Mouse (Mus musculus): ENCODE measurements around the gene Pip5kl1. TPM values are rescaled to one million over a fixed set of nuclear protein-coding genes. Genes with fewer than 3 reads are reported as not detected.

The Pip5kl1 gene
- not detected in 2 replicates for polyA plus RNA-seq (2012; rRNA removed; ENCODE audit: low replicate concordance)

DNA sequence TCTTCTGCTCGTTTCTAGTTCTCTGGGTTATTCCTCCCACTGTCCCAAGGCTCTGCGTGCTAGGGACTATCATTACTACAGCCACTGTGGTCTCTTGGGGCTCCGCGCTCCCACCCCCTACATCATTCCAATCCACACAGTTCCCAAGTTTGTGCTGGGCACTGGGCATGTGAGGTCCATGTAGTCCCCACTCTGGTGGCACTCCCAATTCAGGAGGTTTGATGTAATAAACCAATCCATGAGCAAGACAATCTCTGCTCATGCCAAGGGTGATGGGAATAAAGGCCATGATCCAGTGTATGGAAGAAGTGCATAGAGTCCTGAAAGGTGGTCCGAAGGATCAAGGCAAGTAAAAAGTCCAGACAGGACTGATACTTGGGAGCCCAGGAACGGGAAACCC lies at the start of gene Pip5kl1:
Gene Pip5kl1 (plus strand): TSS at position 301 of the 400 bp plus-strand sequence.

DNA sequence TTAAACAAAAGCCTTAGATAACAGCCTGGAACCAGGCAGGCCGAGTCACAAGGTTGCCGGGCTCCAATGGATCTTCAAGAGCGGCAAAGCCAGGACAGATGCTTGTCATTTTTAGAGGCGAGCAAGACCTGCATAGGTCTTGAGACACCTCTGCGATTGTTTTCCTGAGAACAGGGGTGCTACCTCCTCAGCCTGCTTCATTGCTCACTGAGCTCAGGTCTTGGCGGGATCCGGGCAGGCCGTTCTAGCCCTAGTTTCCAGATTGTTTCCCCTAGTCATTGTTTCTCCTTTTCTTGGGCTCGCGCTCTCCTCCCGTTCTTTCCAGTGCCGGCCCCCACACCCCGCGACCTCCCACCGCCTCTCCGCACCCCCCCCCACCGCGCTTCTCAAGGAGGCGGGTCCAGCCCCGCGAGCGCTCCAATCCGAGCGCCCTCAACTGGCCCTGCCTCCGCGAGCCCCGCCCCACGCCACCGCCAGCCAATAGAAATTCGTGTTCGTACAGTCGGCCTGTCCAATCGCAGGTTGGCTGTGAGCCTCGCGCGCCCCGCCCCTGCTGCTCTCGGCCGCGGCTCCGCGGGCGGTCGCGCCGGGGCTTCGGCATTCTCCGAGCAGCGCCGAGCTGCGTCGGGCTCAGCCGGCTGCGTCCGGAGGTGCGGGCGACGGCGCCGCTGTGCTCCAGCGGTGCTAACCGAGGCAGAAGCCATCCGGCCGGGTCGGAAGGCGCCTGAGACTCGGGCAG lies 39.7 kb upstream of the Pip5kl1 start, which contains the start of gene Fam102a:
Gene Fam102a (plus strand): TSS at position 600 of the 739 bp plus-strand sequence.

DNA sequence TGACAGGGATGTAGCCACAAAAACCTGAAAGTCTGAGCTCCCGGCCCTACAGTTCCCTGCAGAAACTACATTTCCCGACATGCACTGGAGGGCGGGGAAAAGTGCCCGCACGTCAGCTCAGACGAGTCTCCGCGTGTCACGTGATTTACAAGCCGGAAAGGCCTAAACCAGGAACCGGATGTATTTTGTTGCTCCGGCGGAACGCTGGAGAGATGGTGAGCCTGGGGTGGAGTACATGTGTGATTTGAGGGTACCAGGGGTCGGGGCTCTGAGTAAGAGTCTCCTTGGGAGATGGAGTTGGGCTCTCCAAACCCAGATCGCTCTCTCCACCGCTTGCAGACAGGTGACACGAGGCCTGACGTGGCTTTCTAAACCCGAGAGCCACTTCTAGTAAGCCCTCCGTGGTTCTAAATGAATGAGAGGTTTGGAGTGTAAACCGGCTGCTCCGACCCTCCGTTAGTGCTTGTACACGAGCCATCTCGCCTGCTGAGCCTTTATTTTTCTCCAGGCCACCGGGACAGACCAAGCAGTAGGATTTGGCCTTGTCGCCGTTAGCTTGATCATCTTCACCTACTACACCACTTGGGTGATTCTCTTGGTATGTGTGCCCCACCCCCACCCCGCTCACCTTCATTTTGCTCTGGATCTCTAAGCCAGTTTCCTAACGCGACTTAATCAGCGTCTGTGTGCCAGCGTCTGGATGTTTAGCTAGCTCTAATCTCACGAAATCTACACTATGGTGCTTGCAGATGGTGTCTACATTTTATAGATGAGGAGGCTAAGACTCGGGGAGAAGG lies 3.7 kb upstream of the Pip5kl1 start, which contains the start of gene Dpm2:
Gene Dpm2 (plus strand): TSS at position 161 of the 797 bp plus-strand sequence.

DNA sequence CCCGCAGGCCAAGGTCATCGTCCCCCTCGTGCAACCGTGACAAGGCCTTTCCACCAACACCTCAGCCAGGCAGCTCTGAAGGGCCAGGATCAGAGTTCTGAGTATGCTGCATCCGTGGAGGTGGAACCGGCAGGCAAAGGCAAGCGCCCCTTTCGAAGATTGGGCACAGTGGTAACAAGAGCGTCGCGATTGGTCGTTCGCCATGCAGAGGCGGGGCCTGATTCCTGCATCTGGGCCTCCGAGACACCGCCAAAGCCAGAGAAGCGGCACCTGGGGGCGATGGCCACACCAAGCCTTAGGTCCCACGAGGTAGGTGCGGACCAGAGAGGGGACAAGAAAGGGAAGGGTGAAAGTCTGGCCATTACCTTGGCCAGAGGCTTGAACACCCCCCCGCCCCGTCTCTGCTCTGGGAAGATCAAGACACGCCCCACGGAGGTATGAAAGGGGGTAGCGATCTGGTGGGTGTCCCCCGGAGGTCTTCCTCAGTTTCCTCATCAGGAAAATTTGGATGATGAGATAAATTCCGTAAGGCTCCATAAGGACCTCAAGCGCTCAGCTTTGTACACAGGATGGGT lies 1.1 kb downstream of the Pip5kl1 start, which contains the start of gene 9430097D07Rik:
Gene 9430097D07Rik (minus strand): TSS at position 99 of the 575 bp plus-strand sequence.

DNA sequence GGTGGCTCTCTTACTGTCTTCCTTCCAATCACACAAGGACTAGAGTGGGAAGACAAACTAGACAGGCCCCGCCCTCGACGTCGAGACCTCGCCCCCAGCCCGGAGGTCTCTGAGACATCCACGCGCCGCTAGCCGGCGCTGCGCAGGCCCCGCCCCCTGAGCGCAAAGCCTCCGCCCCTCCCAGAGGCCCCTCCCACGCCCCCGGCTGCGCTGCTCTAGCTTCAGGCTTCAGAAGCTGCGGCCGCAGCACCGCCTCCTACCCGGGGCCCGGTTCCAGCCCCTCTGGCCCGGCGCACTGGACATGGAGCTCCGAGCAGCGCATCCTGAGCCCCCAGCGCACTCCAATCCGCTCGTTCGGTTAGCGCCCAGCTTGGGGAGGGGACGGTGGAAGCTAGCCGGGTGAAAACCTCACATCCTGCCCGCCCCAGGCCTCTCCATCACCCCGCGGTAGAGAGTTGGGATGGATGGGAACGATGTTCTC lies 12.3 kb downstream of the Pip5kl1 start, which contains the start of gene St6galnac4:
Gene St6galnac4 (plus strand): TSS at position 225 of the 481 bp plus-strand sequence.

DNA sequence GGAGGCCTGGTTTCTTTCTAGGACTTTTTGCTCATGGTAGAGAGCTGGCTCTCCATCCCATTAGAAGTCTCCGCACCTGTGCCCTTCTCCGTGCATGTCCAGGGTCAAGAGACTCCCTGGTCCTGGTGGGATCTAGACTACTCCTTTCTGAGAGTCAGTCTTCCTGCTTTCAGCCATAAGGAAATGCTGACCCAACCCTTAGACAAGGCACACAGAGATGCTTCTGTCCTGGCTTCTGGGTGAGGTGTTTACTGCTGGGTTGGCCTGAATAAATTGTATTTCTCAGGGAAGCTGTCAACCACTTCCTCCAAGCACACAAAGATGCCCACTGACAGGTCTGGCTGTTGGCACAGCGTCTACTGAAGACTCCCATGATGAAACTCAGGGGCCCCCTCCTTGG lies 24.8 kb downstream of the Pip5kl1 start, which contains the start of gene St6galnac6:
Gene St6galnac6 (plus strand): TSS at position 301 of the 400 bp plus-strand sequence.

DNA sequence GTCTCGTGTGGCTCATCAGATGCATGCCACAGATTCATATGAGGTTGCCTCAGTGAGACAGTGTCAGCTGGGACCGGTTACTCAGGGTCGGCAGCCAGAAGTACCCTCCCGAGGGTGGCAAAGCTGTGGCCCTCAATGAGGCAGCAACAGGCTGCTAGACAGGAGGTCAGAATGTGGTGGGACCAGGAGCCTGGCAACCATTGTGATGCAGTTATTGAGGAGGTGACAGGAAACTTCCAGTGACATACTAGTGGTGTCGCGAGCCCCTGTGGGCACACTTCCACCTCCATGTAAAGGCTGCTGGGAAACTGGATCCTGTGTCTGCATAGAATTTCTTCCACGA lies 46.9 kb downstream of the Pip5kl1 start, which contains the start of gene Ak1:
Gene Ak1 (plus strand): TSS at position 242 of the 343 bp plus-strand sequence.

Other genes starting within 250 kb of the Pip5kl1 start
- 143 and 268 TPM in 2 replicates for gene Ciz1, start 222.5 kb upstream of the Pip5kl1 start, polyA plus RNA-seq (2012; rRNA removed; ENCODE audit: low replicate concordance)
- gene Dnm1, start 221.5 kb upstream of the Pip5kl1 start, polyA plus RNA-seq (2012; rRNA removed; ENCODE audit: low replicate concordance): 103 and 122 TPM in 2 replicates
- 234 and 382 TPM in 2 replicates for gene 1110008P14Rik, start 192.9 kb upstream of the Pip5kl1 start, polyA plus RNA-seq (2012; rRNA removed; ENCODE audit: low replicate concordance)
- gene Lcn2, start 186.5 kb upstream of the Pip5kl1 start, polyA plus RNA-seq (2012; rRNA removed; ENCODE audit: low replicate concordance): 10.4 and 44.7 TPM in 2 replicates
- 66.6 and 71.5 TPM in 2 replicates for gene Ptges2, start 178.9 kb upstream of the Pip5kl1 start, polyA plus RNA-seq (2012; rRNA removed; ENCODE audit: low replicate concordance)
- gene Naif1, start 124.3 kb upstream of the Pip5kl1 start, polyA plus RNA-seq (2012; rRNA removed; ENCODE audit: low replicate concordance): 5.9 and 6.3 TPM in 2 replicates
- 28.3 and 41.7 TPM in 2 replicates for gene Slc25a25, start 123.4 kb upstream of the Pip5kl1 start, polyA plus RNA-seq (2012; rRNA removed; ENCODE audit: low replicate concordance)
- 12.0 and 27.3 TPM in 2 replicates for gene Fam102a, start 39.5 kb upstream of the Pip5kl1 start, polyA plus RNA-seq (2012; rRNA removed; ENCODE audit: low replicate concordance)
- gene Dpm2, start 3.9 kb upstream of the Pip5kl1 start, polyA plus RNA-seq (2012; rRNA removed; ENCODE audit: low replicate concordance): 162 and 185 TPM in 2 replicates
- not detected in 2 replicates for gene 9430097D07Rik, start 887 bp downstream of the Pip5kl1 start, polyA plus RNA-seq (2012; rRNA removed; ENCODE audit: low replicate concordance)
- gene St6galnac4, start 12.3 kb downstream of the Pip5kl1 start, polyA plus RNA-seq (2012; rRNA removed; ENCODE audit: low replicate concordance): 22.6 and 43.4 TPM in 2 replicates
- gene St6galnac6, start 24.9 kb downstream of the Pip5kl1 start, polyA plus RNA-seq (2012; rRNA removed; ENCODE audit: low replicate concordance): 50.7 and 103 TPM in 2 replicates
- 30.5 and 36.0 TPM in 2 replicates for gene Ak1, start 47.0 kb downstream of the Pip5kl1 start, polyA plus RNA-seq (2012; rRNA removed; ENCODE audit: low replicate concordance)
- gene Eng, start 71.8 kb downstream of the Pip5kl1 start, polyA plus RNA-seq (2012; rRNA removed; ENCODE audit: low replicate concordance): 204 and 298 TPM in 2 replicates
- gene Fpgs, start 129.3 kb downstream of the Pip5kl1 start, polyA plus RNA-seq (2012; rRNA removed; ENCODE audit: low replicate concordance): 28.4 and 91.8 TPM in 2 replicates
- 130 and 164 TPM in 2 replicates for gene Cdk9, start 138.3 kb downstream of the Pip5kl1 start, polyA plus RNA-seq (2012; rRNA removed; ENCODE audit: low replicate concordance)
- 43.4 and 100 TPM in 2 replicates for gene Sh2d3c, start 146.3 kb downstream of the Pip5kl1 start, polyA plus RNA-seq (2012; rRNA removed; ENCODE audit: low replicate concordance)
- 0.17 TPM in 1 of 2 replicates, not detected in the other for gene 6330409D20Rik, start 166.2 kb downstream of the Pip5kl1 start, polyA plus RNA-seq (2012; rRNA removed; ENCODE audit: low replicate concordance)
- gene Tor2a, start 182.4 kb downstream of the Pip5kl1 start, polyA plus RNA-seq (2012; rRNA removed; ENCODE audit: low replicate concordance): 56.9 and 93.4 TPM in 2 replicates
- 0.39 and 1.1 TPM in 2 replicates for gene Ttc16, start 200.8 kb downstream of the Pip5kl1 start, polyA plus RNA-seq (2012; rRNA removed; ENCODE audit: low replicate concordance)
- 8.3 and 13.3 TPM in 2 replicates for gene Ptrh1, start 201.0 kb downstream of the Pip5kl1 start, polyA plus RNA-seq (2012; rRNA removed; ENCODE audit: low replicate concordance)
- 0.06 and 0.13 TPM in 2 replicates for gene Cfap157, start 209.6 kb downstream of the Pip5kl1 start, polyA plus RNA-seq (2012; rRNA removed; ENCODE audit: low replicate concordance)

Measured in subcutaneous adipose tissue, adult 2 months (tissue).